10 mouse cellular contexts compared by ENCODE assay signal in genomic region chr19:41724831-41725470, GRCm38 (mm10). TPM values are rescaled to one million over a fixed set of nuclear protein-coding genes. Genes with fewer than 3 reads are reported as not detected.
DNase-seq lines count a peak whose midpoint lies in the region; ATAC-seq and TF ChIP-seq lines count a peak whose summit lies in the region.
"Had no signal": no experiment of that assay in that cellular context is flagged by ENCODE, and none has a peak within 500 bp of the region (broad histone marks: within the 10 kb centered on the region; RNA-seq: fewer than 3 reads in every experiment).

No protein-coding gene starts in this region.

- peaks cover 36% of the 10 kb centered on the region for H3K27me3 ChIP-seq in CH12.LX (replicated peaks)
- peaks cover 4% of the 10 kb centered on the region for H3K27me3 ChIP-seq in hindbrain, embryonic 12.5 days
- no peaks in the 10 kb centered on the region for H3K27me3 ChIP-seq in midbrain, postnatal 0 days (ENCODE audit: insufficient read depth, low read length)
- no peaks in the 10 kb centered on the region for H3K27me3 ChIP-seq in heart, adult 2 months (ENCODE audit: control insufficient read depth, insufficient read depth, low read length)

- DNase-seq in CH12.LX (ENCODE audit: extremely low read depth) (peak; percentile 21), ZHBTc4 (ENCODE audit: low read depth, low spot score) (peak; percentile 82)
- DNase-seq in midbrain, postnatal 0 days (ENCODE audit: low spot score) = no peak
- no peak for DNase-seq in urinary bladder, postnatal 4 days (ENCODE audit: low spot score in 2 of 2)
- DNase-seq in heart, adult 2 months = no peak
- DNase-seq in adrenal gland, postnatal 14 days = no peak
- DNase-seq in left cerebral cortex, postnatal 14 days (ENCODE audit: low spot score in 2 of 2) = no peak
- DNase-seq: cerebellum, postnatal 10 days had no signal

- no peak overlapping the region for H3K4me3 ChIP-seq in CH12.LX (replicated peaks in 1 of 3; ENCODE audit: low read depth in 2 of 3, low read length in 2 of 3, poor library complexity in 1 of 3)
- no peak overlapping the region for H3K4me3 ChIP-seq in hindbrain, embryonic 12.5 days
- no peak overlapping the region for H3K4me3 ChIP-seq in midbrain, postnatal 0 days (ENCODE audit: low read depth, low read length)
- H3K4me3 ChIP-seq in heart, adult 2 months = no peak overlapping the region
- H3K4me3 ChIP-seq: megakaryocyte, embryonic 14.5 days had no signal

- no peaks in the 10 kb centered on the region for H3K9me3 ChIP-seq in CH12.LX (replicated peaks; ENCODE audit: low read length)
- H3K9me3 ChIP-seq in hindbrain, embryonic 12.5 days (replicated peaks) = no peaks in the 10 kb centered on the region
- no peaks in the 10 kb centered on the region for H3K9me3 ChIP-seq in midbrain, postnatal 0 days (ENCODE audit: low read length)

- 30% methylated on average over 9 of the region's 9 CpGs for WGBS in hindbrain, embryonic 12.5 days
- WGBS in midbrain, postnatal 0 days = 33% methylated on average over 9 of the region's 9 CpGs
- 43% methylated on average over 9 of the region's 9 CpGs for WGBS in heart, adult 2 months

- no peak for TF ChIP-seq CTCF in CH12.LX (conservative IDR thresholded peaks at IDR 0.05 in 1 of 2, IDR thresholded peaks at IDR 0.05 in 1 of 2; ENCODE audit: low read depth in 2 of 2, low read length in 2 of 2)
- TF ChIP-seq CTCF in midbrain, postnatal 0 days (IDR thresholded peaks at IDR 0.05) = no peak
- TF ChIP-seq CTCF in heart, adult 2 months (IDR thresholded peaks at IDR 0.05) = no peak

- no peak for TF ChIP-seq POLR2A in CH12.LX (IDR thresholded peaks at IDR 0.05; ENCODE audit: low read depth, low read length)
- no peak for TF ChIP-seq POLR2A in heart, adult 2 months (IDR thresholded peaks at IDR 0.05; ENCODE audit: insufficient read depth, low read depth, low read length)

- H3K4me2 ChIP-seq in CH12.LX (ENCODE audit: insufficient read depth, low read depth, poor library complexity, severe bottlenecking) = no peak overlapping the region
- H3K4me2 ChIP-seq in hindbrain, embryonic 12.5 days (replicated peaks) = no peak overlapping the region
- no peak overlapping the region for H3K4me2 ChIP-seq in midbrain, postnatal 0 days (ENCODE audit: low read depth, low read length, poor library complexity, severe bottlenecking)

- H3K79me2 ChIP-seq in CH12.LX (replicated peaks; ENCODE audit: control insufficient read depth, extremely low read depth, insufficient read depth, poor library complexity, severe bottlenecking) = no peaks in the 10 kb centered on the region
- H3K79me2 ChIP-seq in heart, adult 2 months (replicated peaks; ENCODE audit: control insufficient read depth, insufficient read depth, low read length) = no peaks in the 10 kb centered on the region

- H3K36me3 ChIP-seq in CH12.LX (replicated peaks in 1 of 2; ENCODE audit: control insufficient read depth in 1 of 2, insufficient read depth in 1 of 2, low read length in 1 of 2) = no peaks in the 10 kb centered on the region
- H3K36me3 ChIP-seq in hindbrain, embryonic 12.5 days = 0 out of 2 replicates have a peak, but pooled peaks cover 15% of the 10 kb centered on the region
- 0 out of 2 replicates have a peak, but pooled peaks cover 7% of the 10 kb centered on the region for H3K36me3 ChIP-seq in midbrain, postnatal 0 days (ENCODE audit: insufficient read depth, low read length)
- H3K36me3 ChIP-seq in heart, adult 2 months (ENCODE audit: control insufficient read depth, insufficient read depth, low read length) = no peaks in the 10 kb centered on the region

- peak; percentile 65 for ATAC-seq in hindbrain, embryonic 12.5 days (ENCODE audit: low FRiP score)
- no peak for ATAC-seq in midbrain, postnatal 0 days (ENCODE audit: low FRiP score)

- TF ChIP-seq RAD21 in CH12.LX (IDR thresholded peaks at IDR 0.05; ENCODE audit: low read depth, low read length) = no peak

- in situ Hi-C loops in CH12.LX (cut with MboI; ENCODE audit: low pct_ligation_motif_present, low pct_unique_long_range_greater_than_20kb, low sequenced_read_pairs) = no loop called here

- no peak overlapping the region for H3K9ac ChIP-seq in CH12.LX (ENCODE audit: insufficient read depth, low read depth)
- no peak overlapping the region for H3K9ac ChIP-seq in hindbrain, embryonic 12.5 days
- H3K9ac ChIP-seq in midbrain, postnatal 0 days (replicated peaks; ENCODE audit: low read length, poor library complexity, severe bottlenecking) = no peak overlapping the region
- H3K9ac ChIP-seq in heart, adult 2 months (ENCODE audit: low read depth, low read length) = no peak overlapping the region

- TF ChIP-seq EP300 in CH12.LX (IDR thresholded peaks at IDR 0.05; ENCODE audit: low read length) = no peak
- no peak for TF ChIP-seq EP300 in heart, adult 2 months (IDR thresholded peaks at IDR 0.05; ENCODE audit: insufficient read depth, low read depth, low read length)

- dilution Hi-C loops in CH12.LX (cut with MboI; ENCODE audit: extremely low pct_ligation_motif_present, extremely low pct_unique_long_range_greater_than_20kb, low sequenced_read_pairs) = no loop called here

- peaks cover 7 to 10% of the 10 kb centered on the region in 2 experiments; a peak in 3 of 4 replicates for H3K4me1 ChIP-seq in CH12.LX (ENCODE audit: control insufficient read depth in 1 of 2, insufficient read depth in 2 of 2)
- peaks cover 13% of the 10 kb centered on the region for H3K4me1 ChIP-seq in hindbrain, embryonic 12.5 days
- no peaks in the 10 kb centered on the region for H3K4me1 ChIP-seq in midbrain, postnatal 0 days (ENCODE audit: insufficient read depth, low read length)
- H3K4me1 ChIP-seq in heart, adult 2 months (ENCODE audit: control insufficient read depth, insufficient read depth, low read length) = no peaks in the 10 kb centered on the region

- intact Hi-C loops in heart, adult 2 months (cut with DNase I) = no loop called here
- intact Hi-C loops in left cerebral cortex, postnatal 14 days (cut with DNase I) = no loop called here

- no peak overlapping the region for H3K27ac ChIP-seq in CH12.LX (ENCODE audit: insufficient read depth, low read depth)
- peak overlapping the region; percentile 60; the same call in 1 of the 2 replicates for H3K27ac ChIP-seq in hindbrain, embryonic 12.5 days
- H3K27ac ChIP-seq in midbrain, postnatal 0 days (ENCODE audit: low read depth, low read length) = peak overlapping the region; percentile 52; the same call in 1 of the 2 replicates
- H3K27ac ChIP-seq in heart, adult 2 months = no peak overlapping the region

TF ChIP-seq in CH12.LX, 34 proteins besides CTCF, POLR2A, EP300 and RAD21:
- TF ChIP-seq MAZ (IDR thresholded peaks at IDR 0.05; ENCODE audit: low read depth, low read length) (0 out of 2 replicates have a peak, but pooled peaks have one; percentile 22), MEF2A (IDR thresholded peaks at IDR 0.05; ENCODE audit: borderline replicate concordance, low read depth, low read length) (no peak), TBP (conservative IDR thresholded peaks at IDR 0.05; ENCODE audit: low read depth, low read length) (no peak), HCFC1 (IDR thresholded peaks at IDR 0.05; ENCODE audit: low read depth, low read length) (no peak), KAT2A (IDR thresholded peaks at IDR 0.05; ENCODE audit: insufficient replicate concordance, low read length) (no peak)

RNA-seq across cellular contexts. Expression of gene Slit1, which starts 18.5 kb away (rescaled TPM):
- 0.21 and 0.30 TPM in 2 replicates for total RNA-seq in CH12.LX (2012; rRNA removed)
- 0.05 TPM in 1 of 2 replicates, not detected in the other for total RNA-seq in CH12.LX (2014; rRNA removed)
- 0.16 TPM in 1 of 2 replicates, not detected in the other for polyA plus RNA-seq in CH12.LX (2012; ENCODE audit: insufficient read length, low read depth)
- polyA plus RNA-seq in hindbrain, embryonic 12.5 days (2016; fragmentation: Nextera tagmentation; extraction: Ambion mirVana) = 28.9 and 31.9 TPM in 2 replicates
- 72.3 and 74.2 TPM in 2 replicates for total RNA-seq in midbrain, postnatal 0 days (2014; rRNA removed)
- polyA plus RNA-seq in midbrain, postnatal 0 days (2015; fragmentation: Nextera tagmentation; extraction: Ambion mirVana) = 15.4 and 17.0 TPM in 2 replicates
- under 1 TPM; 0.05 to 0.07 TPM for total RNA-seq in heart, adult 2 months (2021)
- polyA plus RNA-seq in heart, adult 2 months (2012; rRNA removed) = 0.03 and 0.06 TPM in 2 replicates
- total RNA-seq in adrenal gland, postnatal 14 days (2021) = 6.5 and 7.2 TPM in 2 replicates
- 10 to 100 TPM; 40.9 to 55.5 TPM for total RNA-seq in left cerebral cortex, postnatal 14 days (2021)

Comparison
In these comparisons a context has a peak if more than half of its experiments do, and no peak if none do; other contexts are left out.
1. DNase-seq: peak in CH12.LX (single experiment) and ZHBTc4 (single experiment); none in midbrain, postnatal 0 days (single experiment), urinary bladder, postnatal 4 days (0 of 2), heart, adult 2 months (0 of 2), adrenal gland, postnatal 14 days (single experiment) and left cerebral cortex, postnatal 14 days (0 of 2).
2. H3K27ac ChIP-seq: peak in hindbrain, embryonic 12.5 days (single experiment) and midbrain, postnatal 0 days (single experiment); none in CH12.LX (single experiment) and heart, adult 2 months (single experiment).